Mouse (Mus musculus) cerebellum, adult 2 months (tissue): ENCODE measurements around the gene Camk2n1.

ENCODE experiments used
- CTCF ChIP-seq: fragments of 200-500 bp; IDR thresholded peaks from 2 replicates; pipeline ENCODE4 v1.5.1; 2011; ENCODE audit warnings: low read depth, mild to moderate bottlenecking, control low read depth, low read length, moderate library complexity, borderline replicate concordance; ENCODE audit not compliant: insufficient read depth
- POLR2A ChIP-seq: fragments of 200-500 bp; IDR thresholded peaks from 2 replicates; pipeline ENCODE4 v1.6.1; 2011; ENCODE audit warnings: low read length, control low read depth, borderline replicate concordance; ENCODE audit not compliant: insufficient read depth

GRCm38 (mm10) chr4:138431340-138431739 lies 22.8 kb upstream of the Camk2n1 start:
- TF ChIP-seq CTCF, result no peak
- no peak for TF ChIP-seq POLR2A
